34 mouse cellular contexts compared by ENCODE assay signal in genomic region chr5:135256166-135256565, GRCm38 (mm10).
"Had no signal": no experiment of that assay in that cellular context is flagged by ENCODE, and none has a peak within 500 bp of the region (broad histone marks: within the 10 kb centered on the region; RNA-seq: fewer than 3 reads in every experiment).

No protein-coding gene starts in this region.

- H3K4me2 ChIP-seq: heart, embryonic 11.5 days; heart, embryonic 12.5 days; heart, embryonic 13.5 days; heart, embryonic 15.5 days; hindbrain, embryonic 12.5 days; hindbrain, embryonic 13.5 days; hindbrain, embryonic 14.5 days; hindbrain, embryonic 15.5 days; intestine, embryonic 15.5 days; kidney, embryonic 15.5 days had no signal

- H3K9me3 ChIP-seq: hindbrain, embryonic 13.5 days; hindbrain, embryonic 15.5 days; kidney, embryonic 15.5 days had no signal

- H3K36me3 ChIP-seq: heart, embryonic 12.5 days; heart, embryonic 13.5 days; heart, embryonic 15.5 days; hindbrain, embryonic 12.5 days; hindbrain, embryonic 13.5 days; hindbrain, embryonic 15.5 days; intestine, embryonic 15.5 days; kidney, embryonic 15.5 days had no signal

- H3K4me3 ChIP-seq: heart, embryonic 12.5 days; heart, embryonic 13.5 days; heart, embryonic 15.5 days; hindbrain, embryonic 12.5 days; hindbrain, embryonic 13.5 days; hindbrain, embryonic 15.5 days; intestine, embryonic 15.5 days; kidney, embryonic 15.5 days; layer of hippocampus, adult 2 months; left cerebral cortex, adult 2 months had no signal

- H3K27me3 ChIP-seq: heart, embryonic 12.5 days; heart, embryonic 13.5 days; heart, embryonic 15.5 days; hindbrain, embryonic 12.5 days; hindbrain, embryonic 13.5 days; hindbrain, embryonic 15.5 days; intestine, embryonic 15.5 days; kidney, embryonic 15.5 days had no signal

- DNase-seq: heart, postnatal 10 days; heart, postnatal 14 days; heart, postnatal 36 days; heart, postnatal 4 days; kidney, adult 11 months; kidney, adult 18-20 months; kidney, adult 2 months; kidney, adult 8-10 months; kidney, adult 9 months; kidney, postnatal 10 days; kidney, postnatal 14 days; kidney, postnatal 25 days; kidney, postnatal 36 days; kidney, postnatal 4 days; layer of hippocampus, adult 9-11 months; layer of hippocampus, postnatal 36 days had no signal

- ATAC-seq: hindbrain, embryonic 16.5 days; hindbrain, postnatal 0 days; inflammation-experienced regulatory T-cells, adult 6 months; intestine, embryonic 15.5 days; intestine, embryonic 16.5 days; intestine, postnatal 0 days had no signal

- H3K27ac ChIP-seq: heart, embryonic 13.5 days; heart, embryonic 15.5 days; hindbrain, embryonic 12.5 days; hindbrain, embryonic 13.5 days; hindbrain, embryonic 14.5 days; hindbrain, embryonic 15.5 days; hindbrain, postnatal 0 days; intestine, embryonic 15.5 days; kidney, embryonic 15.5 days; kidney, postnatal 0 days; layer of hippocampus, adult 2 months; left cerebral cortex, adult 2 months had no signal

- H3K9ac ChIP-seq: heart, embryonic 12.5 days; heart, embryonic 13.5 days; heart, embryonic 15.5 days; hindbrain, embryonic 12.5 days; hindbrain, embryonic 13.5 days; hindbrain, embryonic 14.5 days; hindbrain, embryonic 15.5 days; intestine, embryonic 15.5 days; kidney, embryonic 15.5 days had no signal
